Mouse (Mus musculus) kidney, postnatal 0 days (tissue): ENCODE results near the gene Pip5k1a. TPM values are rescaled to one million over a fixed set of nuclear protein-coding genes. Genes with fewer than 3 reads are reported as not detected.
"Not testable (repeated sequence)": the region's sequence is repeated elsewhere in the genome, so short reads cannot be mapped to it uniquely, and the experiment has no call there.

Experiments used
- ATAC-seq: fragments of 200-750 bp; cut with Nextera tagmentation; replicated peaks from 2 replicates; pipeline ENCODE4 v1.8.0; 2017; ENCODE audit warnings: low read depth, moderate number of reproducible peaks, moderate TSS enrichment, moderate library complexity; ENCODE audit not compliant: low FRiP score
- DNase-seq: peaks from one replicate; pipeline ENCODE4 v3.0.0-alpha.2; 2016; ENCODE audit warnings: low spot score
- H3K27ac ChIP-seq: fragments of 300-500 bp; sonication (generic); 2 replicates; pipeline ENCODE4 v1.5.1; 2014; ENCODE audit warnings: mild to moderate bottlenecking
- H3K27me3 ChIP-seq: fragments of 300-500 bp; sonication (generic); 2 replicates; pipeline ENCODE4 v1.6.1; 2014; ENCODE audit warnings: low read length, mixed read lengths; ENCODE audit not compliant: insufficient read depth
- H3K36me3 ChIP-seq: fragments of 300-500 bp; sonication (generic); 2 replicates; pipeline ENCODE4 v1.6.1; 2014; ENCODE audit warnings: low read length, mixed read lengths; ENCODE audit not compliant: insufficient read depth
- H3K4me1 ChIP-seq: fragments of 300-500 bp; sonication (generic); replicated peaks from 2 replicates; pipeline ENCODE4 v1.6.1; 2014; ENCODE audit warnings: antibody characterized with exemption, low read length, mixed read lengths; ENCODE audit not compliant: insufficient read depth
- H3K4me2 ChIP-seq: fragments of 300-500 bp; sonication (generic); 2 replicates; pipeline ENCODE4 v1.6.1; 2014; ENCODE audit warnings: mild to moderate bottlenecking, low read length, moderate library complexity, mixed read lengths
- H3K4me3 ChIP-seq: fragments of 300-500 bp; sonication (generic); replicated peaks from 2 replicates; pipeline ENCODE4 v1.5.1; 2014; ENCODE audit warnings: low read depth, low read length
- H3K9ac ChIP-seq: fragments of 300-500 bp; sonication (generic); 2 replicates; pipeline ENCODE4 v1.6.1; 2014; ENCODE audit warnings: low read depth, low read length
- H3K9me3 ChIP-seq: fragments of 300-500 bp; sonication (generic); replicated peaks from 2 replicates; pipeline ENCODE4 v1.6.1; 2016; ENCODE audit warnings: low read length, inconsistent platforms, mixed read lengths
- CTCF ChIP-seq: IDR thresholded peaks from 2 replicates; pipeline ENCODE4 v1.5.1; 2016; ENCODE audit warnings: antibody characterized with exemption, low read depth, mild to moderate bottlenecking, moderate library complexity
- WGBS: fragments of 180-500 bp; shearing (Covaris S2); extraction: QIAGEN DNeasy Blood & Tissue Kit; methylation state at CpG from one replicate; pipeline ENCODE4 v1.1.7; 2014; 5-methylcytosine and 5-hydroxymethylcytosine counted together
- polyA plus RNA-seq: library from polyadenylated mRNA; unstranded; fragments of >200 nt; fragmentation: Nextera tagmentation; extraction: Ambion mirVana; gene quantifications from 2 replicates; pipeline ENCODE4 v1.2.1, GENCODE M21; 2015

Pip5k1a gene
- polyA plus RNA-seq, 1 experiment from 2014 or later: 17.8 TPM

DNA sequence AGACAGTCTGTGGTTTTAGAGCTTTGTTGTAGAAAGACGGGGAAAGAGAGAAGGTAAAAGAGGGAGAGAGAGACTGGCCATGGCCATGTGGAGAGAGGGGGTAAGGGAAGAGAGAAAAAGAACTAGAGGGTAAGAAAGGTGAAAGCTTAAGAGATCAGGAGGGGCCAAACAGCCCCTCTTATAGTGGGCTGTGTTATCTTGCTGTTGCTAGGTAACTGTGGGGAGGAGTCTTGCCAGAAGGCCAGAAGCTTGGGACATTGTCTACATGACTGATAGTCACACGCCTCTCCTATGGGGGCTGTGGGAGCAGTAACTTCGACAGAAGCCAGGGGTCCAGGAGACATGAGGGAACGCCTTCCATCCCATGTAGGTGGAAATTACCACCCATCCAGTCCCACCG lies 81.5 kb downstream of the Pip5k1a start:
- H3K4me2 ChIP-seq: no peak overlapping the region

DNA sequence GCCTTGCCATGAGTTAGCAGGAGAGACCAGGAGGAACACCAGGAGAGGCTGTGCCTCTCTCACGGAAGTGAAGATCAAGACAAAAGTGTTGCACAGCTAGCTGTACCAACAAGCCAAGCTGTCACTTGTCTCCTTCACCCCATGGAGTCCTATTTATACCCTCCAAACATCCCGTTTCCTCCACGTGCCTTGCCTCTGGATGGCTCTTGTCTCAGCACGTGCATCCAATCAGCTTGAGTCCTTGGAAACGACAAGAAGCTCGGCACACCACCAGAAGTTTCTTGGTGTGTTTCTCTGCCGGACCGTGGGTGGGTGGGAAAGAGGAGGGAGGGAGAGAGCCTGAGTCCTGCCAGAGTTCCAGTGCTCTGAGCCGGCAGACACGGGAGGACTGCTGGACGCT lies 82.2 kb downstream of the Pip5k1a start:
- Histone ChIP-seq H3K27ac (no peak overlapping the region), H3K9ac (0 out of 2 replicates have a peak overlapping the region, but pooled peaks have one; percentile 3), H3K9me3 (no peaks in the 10 kb centered on the region), H3K4me1 (no peaks in the 10 kb centered on the region), H3K36me3 (no peaks in the 10 kb centered on the region), H3K4me3 (no peak overlapping the region), H3K4me2 (no peak overlapping the region), H3K27me3 (no peaks in the 10 kb centered on the region)
- ATAC-seq (no peak), DNase-seq (peak; percentile 39)
- 35% methylated on average over 11 of the region's 11 CpGs for WGBS
- TF ChIP-seq CTCF: no peak

More for the DNA sequence above, 81.5 kb downstream of the Pip5k1a start:
- Histone ChIP-seq H3K27ac (no peak overlapping the region), H3K27me3 (no peaks in the 10 kb centered on the region), H3K36me3 (0 out of 2 replicates have a peak, but pooled peaks cover 3% of the 10 kb centered on the region), H3K4me3 (no peak overlapping the region), H3K9me3 (no peaks in the 10 kb centered on the region), H3K4me1 (no peaks in the 10 kb centered on the region), H3K9ac (no peak overlapping the region)
- no peak for ATAC-seq
- no peak for TF ChIP-seq CTCF
- WGBS: 46% methylated on average over 5 of the region's 5 CpGs
- no peak for DNase-seq

DNA sequence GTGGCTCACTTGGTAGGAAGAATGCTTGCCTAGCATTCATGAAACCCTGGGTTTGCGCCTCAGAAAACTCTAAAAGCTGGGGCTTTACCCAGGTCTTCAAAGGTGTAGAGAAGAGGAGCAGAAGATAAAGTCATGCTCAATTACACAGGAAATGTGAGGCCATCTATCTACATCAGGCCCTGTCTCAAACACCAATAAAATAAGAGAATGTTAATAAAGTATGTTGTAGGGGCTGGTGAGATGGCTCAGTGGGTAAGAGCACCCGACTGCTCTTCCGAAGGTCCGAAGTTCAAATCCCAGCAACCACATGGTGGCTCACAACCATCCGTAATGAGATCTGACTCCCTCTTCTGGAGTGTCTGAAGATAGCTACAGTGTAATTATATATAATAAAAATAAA lies 85.8 kb downstream of the Pip5k1a start:
- not testable (repeated sequence) for H3K9ac ChIP-seq, H3K36me3 ChIP-seq, H3K27me3 ChIP-seq, H3K4me1 ChIP-seq, H3K9me3 ChIP-seq, DNase-seq, H3K4me2 ChIP-seq, H3K27ac ChIP-seq, H3K4me3 ChIP-seq, ATAC-seq
- 88% methylated on average over 5 of the region's 5 CpGs for WGBS

DNA sequence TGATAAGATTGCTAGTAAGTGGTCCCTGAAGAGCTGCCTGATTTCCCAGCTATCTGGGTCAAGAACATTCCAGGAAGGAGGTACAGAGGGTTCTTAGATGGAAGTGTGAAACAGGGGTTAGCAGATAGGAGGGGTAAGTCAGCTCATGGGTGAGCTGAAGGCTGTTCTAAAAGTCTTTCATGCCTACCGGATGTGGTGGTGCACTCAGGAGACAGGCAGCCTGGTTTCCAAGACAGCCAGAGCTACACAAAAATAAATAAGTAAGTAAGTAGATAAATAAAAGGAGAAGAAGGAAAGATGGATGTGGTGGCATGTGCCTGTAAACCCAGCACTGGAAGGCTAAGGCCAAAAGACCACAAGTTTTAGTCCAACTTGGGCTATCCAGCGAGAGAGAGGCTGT lies 88.0 kb downstream of the Pip5k1a start:
- Histone ChIP-seq H3K4me3 (no peak overlapping the region), H3K36me3 (no peaks in the 10 kb centered on the region), H3K9me3 (no peaks in the 10 kb centered on the region), H3K27me3 (no peaks in the 10 kb centered on the region), H3K4me1 (0 out of 2 replicates have a peak, but pooled peaks cover 5% of the 10 kb centered on the region), H3K4me2 (no peak overlapping the region), H3K27ac (no peak overlapping the region), H3K9ac (no peak overlapping the region)
- WGBS: 80% methylated on average over 2 of the region's 2 CpGs
- ATAC-seq (no peak), DNase-seq (no peak)
- TF ChIP-seq CTCF: no peak

DNA sequence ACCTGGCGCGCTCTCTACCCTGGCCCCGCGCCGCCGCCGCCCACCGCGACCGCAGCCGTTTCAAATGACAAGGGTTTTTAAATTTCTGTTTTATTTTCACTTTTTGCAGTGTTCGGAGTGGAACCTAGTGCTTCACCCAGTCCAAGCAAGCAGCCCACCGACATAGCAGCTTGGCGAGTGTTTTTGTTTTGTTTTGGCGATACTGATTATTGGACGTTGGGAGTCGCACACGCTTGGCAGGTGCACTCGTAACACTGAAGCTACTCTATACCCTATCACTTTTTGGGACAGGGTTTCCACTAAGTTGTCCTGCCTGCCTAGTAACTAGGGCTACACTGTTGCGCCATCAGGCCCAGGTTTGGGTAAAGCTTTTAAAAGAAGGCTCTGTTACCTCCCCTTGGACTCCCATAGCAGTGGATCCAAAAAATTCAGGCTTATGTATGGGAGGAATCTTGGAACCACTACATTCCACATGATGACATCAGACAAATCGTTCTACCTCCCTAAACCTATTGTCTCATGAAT lies 90.1 kb downstream of the Pip5k1a start:
- peak overlapping the region; percentile 92 for H3K27ac ChIP-seq
- 4% methylated on average over 21 of the region's 21 CpGs for WGBS

DNA sequence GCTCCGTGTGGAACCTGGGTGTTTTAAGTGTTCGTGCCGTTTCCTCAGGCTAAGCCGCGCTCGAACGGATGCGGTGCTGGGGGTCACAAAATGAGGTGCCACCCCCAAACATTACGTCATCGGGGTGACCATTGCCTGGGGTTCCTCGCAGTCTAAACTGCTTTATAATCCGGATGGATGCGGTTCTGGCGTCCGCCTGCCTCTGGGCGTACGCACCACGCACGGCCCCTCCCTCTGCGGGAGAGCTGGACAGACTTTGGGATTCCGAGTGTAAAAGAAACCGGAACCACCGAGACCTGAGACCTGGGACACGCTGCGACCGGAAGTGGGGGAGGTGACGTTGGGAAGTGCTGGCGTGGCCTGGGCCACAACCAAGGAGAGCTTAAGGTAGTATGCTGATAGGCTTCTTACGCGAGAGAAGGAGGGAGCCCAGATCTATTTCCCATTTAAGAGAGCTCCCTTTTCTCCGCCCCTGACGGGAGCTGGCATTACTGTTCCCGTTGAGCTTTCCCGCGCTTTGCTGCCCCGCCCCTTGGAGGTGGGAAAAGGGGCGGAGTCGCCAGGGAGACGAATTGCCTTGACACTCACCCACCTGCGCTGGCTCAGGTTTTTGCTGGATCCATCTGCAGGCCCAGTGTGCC lies 90.7 kb downstream of the Pip5k1a start:
- WGBS: under 1% methylated on average over 40 of the region's 40 CpGs
- peak overlapping the region; percentile 62 for H3K4me2 ChIP-seq
- H3K27me3 ChIP-seq: no peaks in the 10 kb centered on the region
- ATAC-seq (peak; percentile 81), DNase-seq (peak; percentile 98)
- H3K4me3 ChIP-seq: peak overlapping the region; percentile 54
- H3K9me3 ChIP-seq: no peaks in the 10 kb centered on the region
- no peak for TF ChIP-seq CTCF
- H3K9ac ChIP-seq: peak overlapping the region; percentile 61
- peaks cover 11% of the 10 kb centered on the region for H3K36me3 ChIP-seq
- H3K4me1 ChIP-seq: 0 out of 2 replicates have a peak, but pooled peaks cover 10% of the 10 kb centered on the region
- H3K27ac ChIP-seq: peak overlapping the region; percentile 92

More for the DNA sequence above, 90.1 kb downstream of the Pip5k1a start:
- Histone ChIP-seq H3K4me2 (peak overlapping the region; percentile 62), H3K4me3 (peak overlapping the region; percentile 54), H3K9me3 (no peaks in the 10 kb centered on the region), H3K36me3 (peaks cover 6% of the 10 kb centered on the region; the same call in 1 of the 2 replicates), H3K27me3 (no peaks in the 10 kb centered on the region), H3K4me1 (0 out of 2 replicates have a peak, but pooled peaks cover 10% of the 10 kb centered on the region), H3K9ac (peak overlapping the region; percentile 61)
- no peak for TF ChIP-seq CTCF
- ATAC-seq: no peak
- no peak for DNase-seq
